Mouse (Mus musculus) myocyte (in vitro differentiated cells): ENCODE data around the gene Stoml1. TPM values are rescaled to one million over a fixed set of nuclear protein-coding genes. Genes with fewer than 3 reads are reported as not detected.

Source experiments
- H3K27me3 ChIP-seq: one replicate; pipeline ENCODE4 v1.6.1; 2011; ENCODE audit not compliant: control insufficient read depth, insufficient read depth, insufficient read length
- H3K36me3 ChIP-seq: one replicate; pipeline ENCODE4 v1.6.1; 2011; ENCODE audit not compliant: control insufficient read depth, insufficient read depth
- H3K4me2 ChIP-seq: one replicate; pipeline ENCODE4 v1.6.1; 2011; ENCODE audit warnings: low read depth, control low read depth
- H3K4me3 ChIP-seq: one replicate; pipeline ENCODE4 v1.5.1; 2011; ENCODE audit warnings: mild to moderate bottlenecking, control low read depth, moderate library complexity
- H3K79me2 ChIP-seq: one replicate; pipeline ENCODE4 v1.6.1; 2011; ENCODE audit not compliant: control insufficient read depth, insufficient read depth
- H3ac ChIP-seq: one replicate; pipeline ENCODE4 v1.6.1; 2011; ENCODE audit not compliant: control insufficient read depth, insufficient read length
- CEBPB ChIP-seq: IDR thresholded peaks from 2 replicates; pipeline ENCODE4 v1.6.1; 2011; ENCODE audit warnings: mild to moderate bottlenecking, moderate library complexity; ENCODE audit not compliant: poor library complexity, insufficient read depth, severe bottlenecking
- E2F4 ChIP-seq: IDR thresholded peaks from one replicate; pipeline ENCODE4 v1.6.1; 2011; ENCODE audit warnings: mild to moderate bottlenecking, control low read depth, moderate library complexity; ENCODE audit not compliant: insufficient read depth
- MYOD1 ChIP-seq, 3 experiments: IDR thresholded peaks; one replicate each; pipeline ENCODE4 v1.6.1; 2011; ENCODE audit warnings: control low read depth in 2 of 3, low read depth in 2 of 3, mild to moderate bottlenecking in 2 of 3, moderate library complexity in 1 of 3; ENCODE audit not compliant: insufficient read length in 2 of 3, control insufficient read depth in 1 of 3
- MYOG ChIP-seq, 3 experiments: IDR thresholded peaks; one replicate each; pipeline ENCODE4 v1.6.1; 2011; ENCODE audit warnings: control low read depth in 2 of 3, low read depth in 2 of 3, mild to moderate bottlenecking in 2 of 3; ENCODE audit not compliant: insufficient read length in 2 of 3, control insufficient read depth in 1 of 3, insufficient read depth in 1 of 3
- POLR2A ChIP-seq: IDR thresholded peaks from one replicate; pipeline ENCODE4 v1.6.1; 2011; ENCODE audit warnings: low read depth, mild to moderate bottlenecking, control low read depth, moderate library complexity; ENCODE audit not compliant: insufficient read length
- POLR2AphosphoS2 ChIP-seq: IDR thresholded peaks from one replicate; pipeline ENCODE4 v1.6.1; 2011; ENCODE audit warnings: low read depth, control low read depth; ENCODE audit not compliant: insufficient read length
- REST ChIP-seq: IDR thresholded peaks from one replicate; pipeline ENCODE4 v1.6.1; 2011; ENCODE audit warnings: mild to moderate bottlenecking, control low read depth, moderate library complexity; ENCODE audit not compliant: insufficient read depth, insufficient read length
- SRF ChIP-seq: IDR thresholded peaks from one replicate; pipeline ENCODE4 v1.6.1; 2011; ENCODE audit warnings: low read depth; ENCODE audit not compliant: control insufficient read depth, insufficient read length
- TCF12 ChIP-seq: IDR thresholded peaks from one replicate; pipeline ENCODE4 v1.6.1; 2011; ENCODE audit warnings: mild to moderate bottlenecking, control low read depth; ENCODE audit not compliant: poor library complexity, insufficient read depth, severe bottlenecking
- TCF3 ChIP-seq: IDR thresholded peaks from one replicate; pipeline ENCODE4 v1.6.1; 2011; ENCODE audit warnings: low read depth, control low read depth; ENCODE audit not compliant: insufficient read length
- USF1 ChIP-seq: IDR thresholded peaks from one replicate; pipeline ENCODE4 v1.6.1; 2011; ENCODE audit warnings: low read depth, mild to moderate bottlenecking, control low read depth, moderate library complexity
- polyA plus RNA-seq: library from polyadenylated mRNA; unstranded; fragments of >200 nt; fragmentation: generic; extraction: Trizol; gene quantifications from one replicate; pipeline ENCODE4 v1.2.1, GENCODE M21; 2012; ENCODE audit warnings: missing spikeins

The Stoml1 gene
- polyA plus RNA-seq, 1 experiment: 37.9 TPM

DNA sequence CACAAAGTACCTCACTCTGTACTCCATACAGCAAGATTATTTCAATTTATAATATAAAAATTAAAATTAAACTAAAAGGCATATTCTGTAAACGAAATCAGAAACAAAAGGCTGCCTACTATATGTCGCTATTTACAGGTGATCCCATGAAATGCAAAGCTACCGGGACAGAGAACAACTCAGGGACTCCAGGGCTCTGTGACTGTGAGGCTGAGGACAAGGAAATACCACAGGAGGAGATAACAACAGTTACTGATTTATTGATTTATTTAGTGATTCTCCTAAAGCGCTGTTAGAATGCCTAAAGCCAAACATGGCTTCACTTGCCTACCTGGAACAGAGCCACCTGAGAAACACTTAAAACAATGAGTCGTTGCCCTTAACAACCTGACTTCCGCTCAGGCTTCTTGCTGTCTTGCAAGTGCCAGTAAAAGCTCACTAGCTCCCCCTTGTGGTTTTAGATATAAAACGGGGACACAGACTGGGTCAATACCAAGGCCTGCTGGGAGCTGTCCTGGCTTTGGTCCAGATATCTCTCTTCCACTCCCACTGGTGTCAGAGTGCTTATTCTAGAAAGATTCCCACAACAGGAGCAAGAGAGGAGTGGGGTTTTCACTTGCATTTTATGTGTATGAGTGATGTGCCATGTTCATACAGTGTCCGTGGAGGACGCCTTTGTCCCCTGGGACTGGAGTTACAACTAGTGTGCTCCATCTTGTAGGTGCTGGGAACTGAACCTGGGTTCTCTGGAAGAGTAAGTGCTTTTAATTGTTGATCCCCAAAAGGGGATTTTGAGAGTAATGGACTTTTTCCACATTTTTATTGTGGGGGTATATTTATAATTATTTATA is 27.5 kb downstream of the Stoml1 start:
- no peak for TF ChIP-seq USF1
- TF ChIP-seq MYOG (IDR thresholded peaks at IDR 0.05; ENCODE audit: control insufficient read depth in 1 of 3, insufficient read depth in 1 of 3, insufficient read length in 2 of 3, low read depth in 2 of 3): no peak
- TF ChIP-seq SRF: no peak
- TF ChIP-seq REST: no peak
- no peak for TF ChIP-seq TCF12
- TF ChIP-seq POLR2AphosphoS2: no peak
- no peak for TF ChIP-seq CEBPB
- no peak overlapping the region for H3K4me3 ChIP-seq

DNA sequence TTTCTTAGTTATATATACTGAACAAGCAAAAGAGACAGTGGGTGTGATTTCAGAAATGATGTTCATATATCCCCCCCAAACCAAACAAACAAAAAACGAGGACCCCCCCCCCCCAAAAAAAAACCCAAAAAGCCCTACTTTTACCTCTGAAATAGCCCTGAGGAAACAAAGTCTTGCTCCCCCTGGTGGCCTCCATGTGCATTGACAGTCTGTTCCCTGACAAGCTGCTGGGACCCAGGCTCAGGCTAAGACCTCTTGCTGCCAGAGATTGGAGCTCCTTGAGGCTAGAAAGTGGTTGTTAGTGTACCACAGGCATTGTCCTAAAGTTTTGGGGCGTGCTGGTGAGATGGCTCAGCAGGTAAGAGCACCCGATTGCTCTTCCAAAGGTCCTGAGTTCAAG is 28.6 kb downstream of the Stoml1 start:
- Histone ChIP-seq H3K79me2 (no peaks in the 10 kb centered on the region), H3K4me3 (no peak overlapping the region), H3K4me2 (no peak overlapping the region), H3ac (no peak overlapping the region), H3K36me3 (no peaks in the 10 kb centered on the region), H3K27me3 (no peaks in the 10 kb centered on the region)
- TF ChIP-seq SRF: no peak
- no peak for TF ChIP-seq CEBPB

More for the DNA sequence above, 27.5 kb downstream of the Stoml1 start:
- Histone ChIP-seq H3ac (no peak overlapping the region), H3K4me2 (peak overlapping the region; percentile 53), H3K36me3 (no peaks in the 10 kb centered on the region), H3K27me3 (no peaks in the 10 kb centered on the region), H3K79me2 (no peaks in the 10 kb centered on the region)

DNA sequence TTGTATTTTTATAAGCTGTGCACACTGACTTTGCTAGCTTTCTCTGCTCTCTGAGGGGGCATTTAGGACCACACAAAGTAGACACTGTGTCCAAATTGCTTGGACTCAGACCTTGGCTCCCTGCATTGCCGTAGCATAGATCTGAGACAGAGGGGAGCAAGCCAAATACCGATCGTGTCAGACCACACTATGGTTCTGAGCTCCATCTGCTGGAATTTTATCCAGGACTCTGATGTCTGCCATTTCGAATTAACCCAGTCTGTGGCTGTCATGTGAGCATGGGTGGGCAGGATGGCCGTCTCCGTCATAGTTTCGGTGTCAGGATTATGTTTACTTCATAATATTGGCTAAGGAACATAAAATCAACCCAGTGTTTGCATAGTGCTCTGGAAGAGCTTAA is 30.5 kb downstream of the Stoml1 start:
- Histone ChIP-seq H3K4me3 (no peak overlapping the region), H3K36me3 (no peaks in the 10 kb centered on the region)
- TF ChIP-seq TCF12: no peak
- no peak for TF ChIP-seq SRF
- TF ChIP-seq CEBPB: no peak
- no peak for TF ChIP-seq POLR2A
- TF ChIP-seq MYOD1 (IDR thresholded peaks at IDR 0.05; ENCODE audit: control insufficient read depth in 1 of 3, insufficient read length in 2 of 3, low read depth in 2 of 3): no peak
- no peak for TF ChIP-seq REST
- TF ChIP-seq E2F4: no peak

DNA sequence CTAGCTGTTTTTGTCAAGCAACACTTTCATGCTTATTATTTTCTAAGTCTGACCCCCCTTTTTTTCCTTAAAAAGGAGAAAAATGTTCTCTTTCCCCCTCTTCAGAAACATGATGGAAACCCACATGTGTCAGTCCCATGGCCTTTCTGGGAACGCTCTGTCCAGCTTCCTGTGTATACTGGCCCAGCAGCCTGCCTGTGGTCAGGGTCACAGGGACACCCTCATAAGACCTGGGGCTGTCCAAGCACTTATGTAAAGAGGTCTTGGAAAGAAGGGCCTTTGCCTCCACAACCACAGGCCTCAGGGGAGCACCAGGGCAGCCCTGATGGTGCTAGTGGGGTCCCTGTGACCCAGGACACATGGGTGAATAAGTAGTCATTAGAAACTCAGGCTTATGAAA is 36.1 kb downstream of the Stoml1 start:
- Histone ChIP-seq H3K79me2 (no peaks in the 10 kb centered on the region), H3ac (no peak overlapping the region), H3K36me3 (no peaks in the 10 kb centered on the region), H3K4me2 (no peak overlapping the region), H3K4me3 (no peak overlapping the region), H3K27me3 (no peaks in the 10 kb centered on the region)
- no peak for TF ChIP-seq TCF12
- no peak for TF ChIP-seq POLR2A
- TF ChIP-seq MYOG (IDR thresholded peaks at IDR 0.05; ENCODE audit: control insufficient read depth in 1 of 3, insufficient read depth in 1 of 3, insufficient read length in 2 of 3, low read depth in 2 of 3): no peak
- TF ChIP-seq TCF3: no peak

More for the DNA sequence above, 30.5 kb downstream of the Stoml1 start:
- no peaks in the 10 kb centered on the region for H3K27me3 ChIP-seq
- peak overlapping the region; percentile 49 for H3K4me2 ChIP-seq
- no peaks in the 10 kb centered on the region for H3K79me2 ChIP-seq
- no peak overlapping the region for H3ac ChIP-seq

DNA sequence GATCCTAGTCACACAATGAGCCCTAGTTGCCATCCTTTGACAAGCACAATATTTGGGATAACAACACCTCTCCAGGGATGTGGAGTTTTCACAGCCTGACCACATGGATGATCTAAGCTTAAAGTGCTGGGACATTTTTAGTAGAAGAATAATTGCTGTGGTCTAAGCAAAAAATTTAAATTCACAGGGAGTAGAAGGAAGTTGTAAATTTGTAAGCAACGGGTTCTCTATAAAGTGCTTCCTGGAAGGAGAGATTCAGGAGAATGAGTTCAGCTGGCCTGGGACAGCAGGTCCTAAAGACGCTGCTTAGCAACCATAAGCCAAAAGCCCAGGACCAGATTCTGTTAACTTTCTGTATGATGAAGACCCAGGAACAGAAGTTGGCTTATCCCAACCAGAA is 36.9 kb downstream of the Stoml1 start:
- Histone ChIP-seq H3K4me3 (no peak overlapping the region), H3ac (no peak overlapping the region), H3K27me3 (no peaks in the 10 kb centered on the region), H3K79me2 (no peaks in the 10 kb centered on the region), H3K4me2 (no peak overlapping the region), H3K36me3 (no peaks in the 10 kb centered on the region)
- no peak for TF ChIP-seq MYOD1 (IDR thresholded peaks at IDR 0.05; ENCODE audit: control insufficient read depth in 1 of 3, insufficient read length in 2 of 3, low read depth in 2 of 3)
- no peak for TF ChIP-seq E2F4

DNA sequence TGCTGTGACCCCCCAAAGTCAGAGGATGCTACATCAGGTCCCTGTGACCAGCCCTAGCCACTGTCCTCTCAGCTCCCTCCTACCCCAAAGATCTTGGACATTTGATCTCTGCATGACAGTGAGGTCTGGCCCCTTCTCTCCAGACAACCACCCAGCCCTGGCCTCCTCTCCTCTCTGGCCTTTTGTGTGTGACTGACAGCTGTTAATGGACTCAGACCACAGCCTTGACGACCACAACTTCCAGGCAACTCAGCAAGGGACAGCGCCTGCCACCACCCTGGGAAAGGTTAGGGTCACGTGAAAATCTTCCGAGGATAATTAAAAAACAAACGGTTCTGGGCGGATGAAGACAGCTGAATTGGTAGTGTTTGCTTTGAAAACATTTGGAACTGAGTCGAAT is 41.6 kb downstream of the Stoml1 start:
- no peaks in the 10 kb centered on the region for H3K36me3 ChIP-seq
- no peak overlapping the region for H3ac ChIP-seq
- H3K79me2 ChIP-seq: no peaks in the 10 kb centered on the region
- H3K4me2 ChIP-seq: no peak overlapping the region
- H3K4me3 ChIP-seq: no peak overlapping the region
- TF ChIP-seq MYOD1 (IDR thresholded peaks at IDR 0.05; ENCODE audit: control insufficient read depth in 1 of 3, insufficient read length in 2 of 3, low read depth in 2 of 3) (peak in 2 of 3 experiments; percentile 47 to 72), MYOG (IDR thresholded peaks at IDR 0.05; ENCODE audit: control insufficient read depth in 1 of 3, insufficient read depth in 1 of 3, insufficient read length in 2 of 3, low read depth in 2 of 3) (peak in 1 of 3 experiments; percentile 63), POLR2AphosphoS2 (no peak), TCF12 (peak; percentile 22)
- no peaks in the 10 kb centered on the region for H3K27me3 ChIP-seq
